Mouse (Mus musculus): ENCODE measurements around the gene Phtf2.
A peak's percentile ranks its signal among the peaks of the same experiment; 100 is the strongest.

The Phtf2 gene

DNA sequence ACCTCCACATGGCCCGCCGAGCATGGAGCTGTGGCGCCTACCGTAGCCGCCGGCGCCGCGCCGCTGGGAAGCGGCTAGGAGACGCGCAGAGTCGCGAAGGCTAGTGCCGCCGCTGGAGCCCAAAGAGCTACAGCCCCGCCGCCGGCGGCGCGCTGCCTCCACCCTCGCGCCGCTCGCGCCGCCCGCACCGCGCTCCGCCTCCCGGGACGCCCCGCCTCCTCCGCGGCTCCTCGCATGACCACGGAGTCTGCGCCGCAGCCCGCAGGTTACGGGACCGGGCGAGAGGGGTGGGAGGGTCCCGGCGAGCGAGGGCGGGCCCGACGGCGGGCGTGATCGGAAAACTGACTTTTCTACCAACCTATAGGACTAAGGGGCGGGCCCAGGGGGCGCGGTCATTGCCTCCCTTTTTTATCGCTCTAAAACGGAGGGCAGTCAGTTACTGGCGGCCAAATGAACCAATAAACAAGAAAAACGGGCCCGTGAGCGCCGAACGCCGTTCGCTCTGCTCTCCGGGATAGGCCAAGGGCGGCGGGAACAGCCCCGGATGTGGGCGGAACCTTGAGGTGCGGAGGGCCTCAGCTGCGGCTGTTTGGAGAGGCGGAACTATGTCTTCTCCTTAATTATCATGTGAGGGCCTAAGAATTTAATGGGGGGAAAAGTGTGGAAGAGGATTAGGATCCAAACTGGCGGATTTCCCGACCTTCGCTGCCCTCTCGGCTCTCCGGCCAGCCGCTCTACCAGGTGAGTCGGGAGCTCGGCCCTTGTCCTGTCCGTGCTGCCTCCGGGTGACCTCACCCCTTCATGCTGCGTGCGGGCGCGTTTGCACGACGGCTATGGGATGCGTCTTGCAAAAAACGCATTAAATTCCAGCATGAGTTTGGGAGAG, at the start of gene Phtf2, which contains the start of gene Tmem60:
TSS of gene Phtf2 (minus strand) at position 210 of the 886 bp plus-strand sequence.
TSS of gene Tmem60 (plus strand) at position 277 of the 886 bp plus-strand sequence.
- peak; percentile 99 for DNase-seq

DNA sequence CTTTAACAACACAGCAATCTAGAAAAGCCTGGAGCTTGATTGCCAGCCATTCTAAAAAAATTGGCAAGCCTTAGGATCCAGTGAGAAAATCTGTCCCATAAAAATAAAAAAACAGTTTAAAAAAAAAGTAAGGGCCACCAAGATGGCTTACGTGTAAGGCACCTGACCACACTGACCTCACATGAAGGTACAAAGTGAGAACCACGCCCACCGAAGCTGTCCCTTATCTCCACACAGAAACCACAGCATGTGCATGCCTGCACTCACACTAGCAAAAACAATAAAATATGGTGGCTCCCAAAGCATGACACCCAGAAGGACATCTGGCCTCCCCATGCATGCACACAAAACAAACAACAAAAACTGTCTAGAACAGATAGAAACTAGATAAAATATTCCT, 49.4 kb upstream of the Phtf2 start:
- no peak for DNase-seq

GRCm38 (mm10) chr5:20930430-20930829, 48.5 kb upstream of the Phtf2 start:
- no peak for DNase-seq

GRCm38 (mm10) chr5:20929669-20930151, 47.8 kb upstream of the Phtf2 start:
- DNase-seq: no peak

DNA sequence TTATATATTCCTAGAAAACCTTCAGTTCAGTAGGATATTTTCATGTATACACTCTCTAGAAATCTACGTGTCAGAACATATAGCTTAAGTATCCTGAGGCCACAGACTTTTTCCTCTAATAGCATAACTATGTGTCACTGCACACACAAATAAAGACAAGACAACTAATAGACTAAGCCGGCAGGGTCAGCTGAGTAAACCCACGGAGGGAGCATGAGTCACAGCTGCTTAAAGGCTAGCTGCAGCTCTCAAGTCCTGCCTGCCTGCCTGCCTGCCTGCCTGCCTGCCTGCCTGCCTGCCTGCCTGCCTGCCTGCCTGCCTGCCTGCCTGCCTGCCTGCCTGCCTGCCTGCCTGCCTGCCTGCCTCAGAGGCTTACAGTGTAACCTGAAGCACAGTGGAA, 43.5 kb upstream of the Phtf2 start:
- DNase-seq: no peak

DNA sequence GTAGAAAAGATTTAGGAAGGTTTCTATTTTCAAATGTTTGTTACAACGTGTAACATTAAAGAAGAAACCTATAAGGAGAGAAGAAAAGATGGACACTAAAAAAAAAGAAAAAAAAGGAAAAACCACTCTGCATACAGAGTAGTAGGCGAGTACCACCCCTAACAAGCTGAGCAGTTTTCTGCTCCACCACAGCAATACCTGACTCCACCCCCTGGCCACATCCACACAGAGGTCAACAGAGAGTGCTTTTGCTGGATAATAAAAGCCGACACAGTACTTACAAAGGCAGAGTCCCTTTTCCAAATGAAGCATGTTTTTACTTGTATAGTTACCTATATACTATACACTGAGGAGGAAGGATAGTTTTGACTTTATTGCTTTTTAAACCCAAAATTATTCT, 42.7 kb upstream of the Phtf2 start:
- no peak for DNase-seq

- DNase-seq: no peak
These were observed 37.6 kb upstream of the Phtf2 start for GRCm38 (mm10) chr5:20919566-20919965.

GRCm38 (mm10) chr5:20918967-20919366, 37.0 kb upstream of the Phtf2 start:
- no peak for DNase-seq

- peak; percentile 86 for DNase-seq
These were observed 31.7 kb upstream of the Phtf2 start for GRCm38 (mm10) chr5:20913372-20914275.

DNA sequence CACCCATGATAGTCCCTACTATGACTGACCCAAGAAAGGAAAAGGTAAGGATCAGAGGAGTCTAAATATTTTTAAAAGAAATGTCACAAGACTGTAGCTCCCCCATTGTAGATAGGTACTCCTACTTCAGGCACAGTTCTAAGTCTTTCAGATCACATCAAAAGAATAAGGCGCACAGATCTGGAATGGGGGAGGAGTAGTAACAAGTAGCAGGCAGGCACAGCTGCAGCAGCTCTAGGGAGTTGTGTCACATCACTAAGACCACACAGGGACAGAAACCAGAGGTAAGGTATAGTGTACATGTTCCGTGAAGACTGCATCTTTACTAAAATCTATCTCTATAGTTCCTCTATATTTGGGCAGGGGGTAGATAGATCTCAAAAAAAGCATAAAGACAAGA, 29.8 kb upstream of the Phtf2 start:
- no peak for DNase-seq

DNA sequence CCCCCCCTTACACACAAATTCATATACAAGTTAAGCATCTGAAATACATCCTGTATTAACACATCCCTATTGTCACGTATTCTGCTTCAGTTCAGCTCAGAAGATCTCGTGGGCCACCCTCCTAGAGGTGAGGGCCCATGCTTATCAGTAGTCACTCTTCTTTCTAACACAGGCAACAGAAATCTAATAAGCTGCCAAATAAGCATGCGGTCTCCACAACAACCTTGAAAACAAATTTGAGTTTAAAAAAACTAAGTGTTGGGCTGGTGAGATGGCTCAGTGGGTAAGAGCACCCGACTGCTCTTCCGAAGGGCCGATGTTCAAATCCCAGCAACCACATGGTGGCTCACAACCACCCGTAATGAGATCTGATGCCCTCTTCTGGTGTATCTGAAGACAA, 24.3 kb upstream of the Phtf2 start:
- no peak for DNase-seq

DNA sequence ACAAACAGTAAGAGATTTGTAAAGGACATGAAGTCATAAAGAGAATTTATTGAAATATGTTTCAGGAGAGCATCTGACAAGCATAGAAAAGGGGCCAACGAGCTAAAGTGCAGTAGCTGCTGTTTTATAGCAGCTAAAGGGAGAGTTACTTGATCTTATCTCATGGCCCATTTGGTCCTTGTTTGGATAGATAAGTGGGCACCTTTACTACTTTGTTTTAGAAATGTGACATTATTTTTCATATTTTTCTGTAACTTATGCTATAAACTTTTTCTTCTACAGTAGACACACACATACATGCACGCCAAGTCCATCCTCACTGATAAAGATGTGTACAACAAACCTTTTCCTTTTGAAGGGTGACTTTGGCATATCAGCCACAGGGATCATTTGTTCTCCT, 23.5 kb upstream of the Phtf2 start:
- DNase-seq: no peak

- no peak for DNase-seq
These were observed 22.7 kb upstream of the Phtf2 start for GRCm38 (mm10) chr5:20904647-20905046.

GRCm38 (mm10) chr5:20897446-20898167, 15.7 kb upstream of the Phtf2 start:
- DNase-seq: no peak

GRCm38 (mm10) chr5:20884036-20884620, 2.2 kb upstream of the Phtf2 start:
- no peak for DNase-seq

- peak; percentile 71 for DNase-seq
These were observed 838 bp downstream of the Phtf2 start for GRCm38 (mm10) chr5:20880797-20881775.

- no peak for DNase-seq
These were observed 1.5 kb downstream of the Phtf2 start for GRCm38 (mm10) chr5:20880386-20880785.

DNA sequence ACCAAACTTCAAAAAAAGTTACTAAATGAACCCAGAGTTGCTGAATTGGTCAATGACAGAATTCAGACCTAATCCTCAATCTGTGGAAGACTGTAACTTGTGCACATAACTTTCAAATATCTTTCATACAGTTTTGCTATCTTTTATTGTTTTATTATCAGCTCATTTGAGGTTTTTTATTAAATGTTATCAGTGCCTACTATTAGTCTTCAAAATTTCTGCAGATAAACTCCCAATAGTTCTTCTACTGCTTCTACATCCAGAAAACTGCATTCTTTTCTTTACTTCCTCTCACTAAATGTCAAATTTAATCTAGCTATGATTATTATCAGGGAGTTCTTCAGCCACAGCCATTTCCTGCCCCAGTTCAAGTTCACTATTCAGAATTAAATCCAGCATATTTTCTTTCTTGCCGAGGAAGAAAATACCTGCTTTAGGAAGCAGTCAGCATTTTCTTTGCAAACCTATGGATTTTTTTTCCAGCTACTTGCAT, 4.9 kb downstream of the Phtf2 start:
- DNase-seq: no peak

- no peak for DNase-seq
These were observed 8.8 kb downstream of the Phtf2 start for GRCm38 (mm10) chr5:20873146-20873545.

GRCm38 (mm10) chr5:20865193-20865755, 16.6 kb downstream of the Phtf2 start:
- no peak for DNase-seq

Measured in cerebellum, adult 9-10 months (tissue).